Mouse (Mus musculus) limb, embryonic 14.5 days (tissue): ENCODE measurements at regions not wholly inside any gene's neighbourhood (a gene's known extent, or its start where the extent isn't known, plus 50 kb on each side); places are given as distances from the start of the nearest gene placed in this dataset.

Source experiments
- ATAC-seq: fragments of 200-750 bp; cut with Nextera tagmentation; 2 replicates; pipeline ENCODE4 v1.8.0; 2017; ENCODE audit warnings: low read depth, moderate number of reproducible peaks, moderate TSS enrichment; ENCODE audit not compliant: low FRiP score
- DNase-seq: peaks from one replicate; pipeline ENCODE4 v3.0.0-alpha.2; 2015; ENCODE audit warnings: low spot score
- H3K27ac ChIP-seq: fragments of 300-500 bp; sonication (generic); replicated peaks from 2 replicates; pipeline ENCODE4 v1.5.1; 2014; ENCODE audit warnings: low read depth, mild to moderate bottlenecking, low read length, moderate library complexity, mixed read lengths
- H3K27me3 ChIP-seq: fragments of 300-500 bp; sonication (generic); 2 replicates; pipeline ENCODE4 v1.6.1; 2014; ENCODE audit warnings: low read length, mixed read lengths; ENCODE audit not compliant: control insufficient read depth, insufficient read depth
- H3K36me3 ChIP-seq: fragments of 300-500 bp; sonication (generic); 2 replicates; pipeline ENCODE4 v1.6.1; 2014; ENCODE audit warnings: mild to moderate bottlenecking, low read length, moderate library complexity, mixed read lengths; ENCODE audit not compliant: control insufficient read depth, insufficient read depth
- H3K4me1 ChIP-seq: fragments of 300-500 bp; sonication (generic); 2 replicates; pipeline ENCODE4 v1.6.1; 2014; ENCODE audit warnings: antibody characterized with exemption, low read length, mixed read lengths; ENCODE audit not compliant: control insufficient read depth, insufficient read depth
- H3K4me2 ChIP-seq: fragments of 300-500 bp; sonication (generic); replicated peaks from 2 replicates; pipeline ENCODE4 v1.6.1; 2014; ENCODE audit warnings: low read depth, mild to moderate bottlenecking, low read length, moderate library complexity; ENCODE audit not compliant: severe bottlenecking
- H3K4me3 ChIP-seq: fragments of 300-500 bp; sonication (generic); replicated peaks from 2 replicates; pipeline ENCODE4 v1.5.1; 2014; ENCODE audit warnings: low read length
- H3K9ac ChIP-seq: fragments of 300-500 bp; sonication (generic); 2 replicates; pipeline ENCODE4 v1.6.1; 2014; ENCODE audit warnings: mild to moderate bottlenecking, low read depth, low read length, moderate library complexity; ENCODE audit not compliant: severe bottlenecking
- H3K9me3 ChIP-seq: fragments of 300-500 bp; sonication (generic); 2 replicates; pipeline ENCODE4 v1.6.1; 2016; ENCODE audit warnings: low read length; ENCODE audit not compliant: control insufficient read depth
- POLR2A ChIP-seq: fragments of 200-500 bp; IDR thresholded peaks from 2 replicates; pipeline ENCODE4 v1.8.0; 2012; ENCODE audit warnings: inconsistent platforms, mild to moderate bottlenecking, moderate library complexity, borderline replicate concordance; ENCODE audit not compliant: insufficient read depth, insufficient read length; ENCODE audit errors: extremely low read depth
- WGBS: fragments of 180-500 bp; shearing (Covaris S2); extraction: QIAGEN DNeasy Blood & Tissue Kit; methylation state at CpG from one replicate; pipeline ENCODE4 v1.1.7; 2014; 5-methylcytosine and 5-hydroxymethylcytosine counted together

DNA sequence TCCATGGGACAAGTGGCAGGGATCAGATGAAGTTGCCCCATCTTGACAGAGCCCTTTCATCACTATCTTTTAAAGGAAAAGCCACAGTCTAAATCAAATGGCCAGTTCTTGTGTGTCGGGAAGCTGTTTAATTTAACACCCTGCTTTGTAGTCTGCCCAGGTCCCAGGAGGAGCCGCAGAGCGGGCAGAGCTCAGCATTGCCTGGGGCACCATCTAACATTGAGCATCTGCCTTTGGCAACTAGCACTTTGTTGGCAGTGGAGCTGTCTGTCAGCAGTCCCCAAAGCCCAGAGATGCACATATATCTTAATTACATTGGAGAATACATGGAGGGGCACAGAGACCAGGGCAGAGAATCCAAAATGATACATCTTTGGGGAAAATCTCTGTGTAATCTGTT, 208.4 kb downstream of the Stk31 start:
- no peaks in the 10 kb centered on the region for H3K36me3 ChIP-seq
- ATAC-seq (no peak), DNase-seq (no peak)
- WGBS: 46% methylated on average over 3 of the region's 3 CpGs
- H3K27ac ChIP-seq: no peak overlapping the region
- H3K4me3 ChIP-seq: no peak overlapping the region
- no peak overlapping the region for H3K9ac ChIP-seq
- H3K9me3 ChIP-seq: no peaks in the 10 kb centered on the region
- H3K4me2 ChIP-seq: no peak overlapping the region
- no peak for TF ChIP-seq POLR2A
- H3K27me3 ChIP-seq: no peaks in the 10 kb centered on the region
- H3K4me1 ChIP-seq: no peaks in the 10 kb centered on the region

DNA sequence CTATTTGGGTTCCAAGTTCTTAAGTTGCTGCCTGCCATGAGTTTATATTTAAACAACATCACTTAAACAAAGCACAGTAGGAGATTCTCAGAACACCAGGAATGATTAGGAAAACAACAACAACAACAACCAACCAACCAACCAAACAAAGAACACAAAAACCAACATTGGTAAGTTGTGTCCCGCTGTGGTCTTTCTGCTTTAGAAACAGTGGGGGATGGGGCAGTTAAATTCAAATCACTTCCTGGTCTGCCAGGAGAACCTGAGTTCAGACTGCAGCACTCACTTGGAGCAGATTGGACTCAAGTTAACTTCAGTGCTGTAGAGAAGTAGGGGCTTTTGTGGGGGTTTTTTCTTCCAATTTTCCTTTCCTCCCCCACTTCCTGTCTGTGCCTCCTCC, 210.6 kb downstream of the Stk31 start:
- 0% methylated on average over 1 of the region's 1 CpGs for WGBS
- Histone ChIP-seq H3K27me3 (no peaks in the 10 kb centered on the region), H3K4me3 (no peak overlapping the region), H3K9ac (no peak overlapping the region), H3K4me2 (no peak overlapping the region), H3K27ac (no peak overlapping the region), H3K9me3 (no peaks in the 10 kb centered on the region), H3K4me1 (no peaks in the 10 kb centered on the region), H3K36me3 (no peaks in the 10 kb centered on the region)
- DNase-seq: no peak
- no peak for TF ChIP-seq POLR2A
- ATAC-seq: no peak

DNA sequence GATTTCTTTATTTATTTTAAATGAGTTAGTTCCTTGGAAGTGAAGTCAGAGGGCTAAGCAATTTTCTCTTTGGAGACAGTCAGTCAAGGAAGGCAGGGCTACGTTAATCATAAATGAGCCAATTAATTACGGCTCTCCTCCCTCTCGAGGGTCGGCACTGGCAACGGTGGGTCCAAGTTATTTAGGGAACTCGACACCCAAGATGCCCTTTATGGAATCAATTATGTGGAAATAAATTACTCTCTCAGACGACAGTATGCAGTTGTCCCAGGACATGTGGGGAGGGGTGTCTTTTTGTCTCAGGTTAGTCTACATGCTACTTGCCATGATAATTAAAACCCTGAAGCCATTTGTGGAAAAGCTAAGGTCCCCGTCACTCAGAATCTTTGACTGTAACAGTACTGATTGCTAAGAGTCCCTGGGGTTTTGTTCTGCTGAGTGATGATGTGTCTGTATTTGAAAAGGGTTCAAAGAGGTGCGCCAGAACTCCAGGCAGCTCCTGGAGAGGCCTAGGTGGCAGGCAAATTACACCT, 211.3 kb downstream of the Stk31 start:
- Histone ChIP-seq H3K9me3 (no peaks in the 10 kb centered on the region), H3K27ac (no peak overlapping the region), H3K36me3 (no peaks in the 10 kb centered on the region), H3K9ac (no peak overlapping the region), H3K4me3 (no peak overlapping the region), H3K4me1 (no peaks in the 10 kb centered on the region), H3K4me2 (no peak overlapping the region), H3K27me3 (no peaks in the 10 kb centered on the region)
- no peak for TF ChIP-seq POLR2A
- DNase-seq (no peak), ATAC-seq (no peak)
- WGBS: 14% methylated on average over 9 of the region's 9 CpGs

DNA sequence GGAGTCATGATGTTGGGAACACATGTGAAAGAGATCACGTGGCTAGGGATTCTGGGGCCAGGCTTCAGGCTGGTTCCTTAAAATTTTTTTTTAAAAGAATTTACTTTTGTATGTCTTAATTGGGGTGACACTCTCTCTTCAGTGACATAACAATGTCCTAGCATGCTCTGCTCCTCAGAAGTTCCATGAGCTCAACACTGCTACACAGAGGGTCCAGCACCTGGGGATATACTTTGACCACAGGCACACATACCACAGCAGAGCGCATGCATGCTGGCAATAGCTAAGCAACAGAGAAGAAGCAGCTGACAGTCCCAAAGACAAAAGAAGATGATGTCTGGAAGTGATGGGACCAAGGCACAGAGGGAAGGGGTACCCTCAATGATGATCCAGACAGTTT, 198.4 kb upstream of the Npy start:
- 82% methylated on average over 2 of the region's 2 CpGs for WGBS
- ATAC-seq: no peak
- H3K4me1 ChIP-seq: no peaks in the 10 kb centered on the region

DNA sequence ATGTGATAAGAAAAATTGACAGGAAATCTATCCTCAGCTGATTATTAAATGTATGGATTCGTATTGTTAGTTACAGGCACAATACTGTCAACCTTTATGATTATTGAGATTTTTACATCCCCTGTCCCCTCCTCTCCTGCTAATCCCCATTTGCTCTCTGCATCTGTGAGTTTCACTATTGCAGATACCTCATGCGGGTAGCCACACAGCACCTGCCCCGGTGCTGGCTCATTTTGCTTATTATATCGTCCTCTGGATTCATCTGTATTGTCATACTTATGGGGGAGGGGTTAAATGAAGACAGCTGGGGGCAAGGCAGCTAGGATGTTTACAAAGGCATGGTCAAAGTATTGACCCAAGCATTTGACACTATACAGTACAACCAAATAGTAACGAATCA, 197.9 kb upstream of the Npy start:
- H3K9me3 ChIP-seq: no peaks in the 10 kb centered on the region
- no peaks in the 10 kb centered on the region for H3K27me3 ChIP-seq
- H3K4me2 ChIP-seq: no peak overlapping the region
- 79% methylated on average over 5 of the region's 5 CpGs for WGBS
- DNase-seq: no peak
- no peak overlapping the region for H3K4me3 ChIP-seq
- no peak for TF ChIP-seq POLR2A
- no peak for ATAC-seq
- no peaks in the 10 kb centered on the region for H3K4me1 ChIP-seq
- H3K9ac ChIP-seq: no peak overlapping the region
- no peak overlapping the region for H3K27ac ChIP-seq
- H3K36me3 ChIP-seq: no peaks in the 10 kb centered on the region

More for the DNA sequence above, 198.4 kb upstream of the Npy start:
- Histone ChIP-seq H3K4me3 (no peak overlapping the region), H3K36me3 (no peaks in the 10 kb centered on the region), H3K4me2 (no peak overlapping the region), H3K9me3 (no peaks in the 10 kb centered on the region), H3K9ac (no peak overlapping the region), H3K27ac (no peak overlapping the region), H3K27me3 (no peaks in the 10 kb centered on the region)
- no peak for DNase-seq
- TF ChIP-seq POLR2A: no peak

DNA sequence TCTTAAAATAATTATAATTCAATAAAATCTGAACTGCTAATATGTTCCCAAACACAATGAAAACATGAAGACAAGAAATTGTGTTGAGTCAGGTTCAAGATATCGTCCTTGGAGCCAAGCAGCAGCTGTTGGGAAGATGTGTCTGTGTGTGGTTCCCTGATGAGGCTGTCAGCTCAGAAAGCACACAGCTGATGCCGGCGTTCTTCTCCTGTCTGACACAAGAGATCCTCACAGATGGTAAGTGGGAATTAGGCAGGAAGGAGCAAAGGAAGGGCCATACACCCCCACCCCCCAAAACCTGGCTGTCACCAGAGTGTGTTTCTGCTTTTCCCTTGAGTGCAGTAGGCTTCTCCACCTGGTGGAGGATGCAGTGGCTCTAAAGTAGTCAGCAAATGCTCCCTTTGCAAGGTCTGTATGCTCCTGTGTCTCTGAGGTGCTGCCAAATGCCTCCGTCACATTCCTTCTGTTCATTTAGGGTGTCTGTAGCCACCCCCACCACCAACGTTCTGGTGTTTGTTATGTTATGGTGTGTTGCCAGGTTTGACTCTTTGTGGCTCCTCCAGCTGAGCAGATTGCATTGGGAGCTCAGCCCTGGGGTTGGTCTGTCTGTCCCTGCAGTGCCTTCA, 188.9 kb upstream of the Npy start:
- TF ChIP-seq POLR2A: no peak
- Histone ChIP-seq H3K36me3 (no peaks in the 10 kb centered on the region), H3K27ac (no peak overlapping the region), H3K27me3 (no peaks in the 10 kb centered on the region), H3K4me2 (no peak overlapping the region), H3K4me3 (no peak overlapping the region), H3K4me1 (0 out of 2 replicates have a peak, but pooled peaks cover 5% of the 10 kb centered on the region), H3K9ac (no peak overlapping the region), H3K9me3 (no peaks in the 10 kb centered on the region)
- no peak for DNase-seq
- ATAC-seq: no peak
- WGBS: 34% methylated on average over 5 of the region's 5 CpGs
